Mouse (Mus musculus) left cerebral cortex, postnatal 25 days (tissue): ENCODE measurements around the gene Ablim2. TPM values are rescaled to one million over a fixed set of nuclear protein-coding genes. Genes with fewer than 3 reads are reported as not detected.

Experiments
- DNase-seq, 2 experiments: peaks; one replicate each; pipeline ENCODE4 v3.0.0; 2022; ENCODE audit warnings: low spot score in 2 of 2, mixed read lengths in 1 of 2
- intact Hi-C: fragments of 180-260 bp; cut with DNase I; formaldehyde crosslinking; loops from one replicate; pipeline ENCODE4 v1.15.1; 2025
- total RNA-seq, 2 experiments: library from RNA; stranded (reverse); gene quantifications; 2 replicates each; pipeline ENCODE4 v1.2.3; 2021

Ablim2 gene
- total RNA-seq, 2 experiments from 2014 or later, result 175 to 209 TPM

DNA sequence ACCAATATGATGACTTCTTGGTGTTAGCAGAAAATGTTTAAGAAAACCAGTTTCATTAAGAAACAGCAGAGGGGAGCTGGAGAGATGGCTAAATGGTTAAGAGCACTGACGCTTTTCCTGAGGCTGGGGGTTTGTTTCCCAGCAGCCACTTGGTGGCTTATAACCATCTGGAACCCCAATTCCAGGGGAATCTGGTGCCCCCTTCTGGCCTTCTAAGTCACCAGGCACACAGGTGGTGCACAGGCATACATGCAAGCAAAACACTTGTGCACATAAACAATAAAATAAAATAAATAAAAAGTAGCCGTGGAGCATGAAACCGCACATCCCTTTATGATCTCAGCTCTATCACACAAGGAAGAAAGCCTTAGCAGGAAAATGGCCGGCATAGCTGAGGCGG, 3.6 kb downstream of the Ablim2 start:
- intact Hi-C loops, result no loop called here
- no peak for DNase-seq

DNA sequence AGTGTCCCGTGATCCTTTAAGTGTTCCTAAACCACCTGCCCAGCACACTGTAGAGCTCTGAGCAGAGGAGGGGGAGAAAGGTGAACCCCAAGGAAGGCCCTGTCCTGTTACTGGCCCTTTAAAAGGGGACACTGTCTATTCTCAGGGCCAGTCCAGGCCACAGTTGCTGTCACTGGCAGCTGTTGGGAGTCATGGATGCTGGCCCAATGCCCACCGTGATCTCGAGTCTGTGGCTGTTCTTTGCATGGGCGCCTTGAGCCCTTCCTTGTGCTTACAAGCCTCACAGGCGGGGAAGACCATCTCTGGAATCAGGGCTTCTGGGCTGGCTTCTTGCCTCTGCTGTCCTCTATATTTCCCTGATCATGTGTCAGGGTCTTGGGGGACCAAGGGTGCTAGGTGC, 4.7 kb downstream of the Ablim2 start:
- DNase-seq, result peak in 1 of 2 experiments; percentile 43
- intact Hi-C loops, result no loop called here

DNA sequence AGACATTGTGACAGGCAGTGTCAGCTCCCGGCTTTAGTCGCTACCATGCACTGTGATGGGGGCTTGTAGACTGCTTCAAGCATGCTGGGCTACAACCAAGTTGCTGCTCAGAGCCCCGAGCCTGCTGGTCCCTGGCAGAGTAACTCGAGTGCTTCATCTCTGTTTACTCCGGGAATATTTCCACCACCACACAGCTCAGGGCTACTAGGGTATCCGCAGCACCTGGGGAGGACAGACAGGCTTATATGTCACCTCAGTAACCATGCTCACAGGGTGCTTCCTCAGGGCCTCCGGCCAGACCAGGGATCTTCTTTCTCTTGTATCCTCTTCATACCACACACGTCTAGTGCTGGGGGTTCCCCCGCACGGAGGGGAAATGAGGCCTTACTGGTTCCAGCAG, 5.2 kb downstream of the Ablim2 start:
- intact Hi-C loops, result no loop called here
- no peak for DNase-seq

DNA sequence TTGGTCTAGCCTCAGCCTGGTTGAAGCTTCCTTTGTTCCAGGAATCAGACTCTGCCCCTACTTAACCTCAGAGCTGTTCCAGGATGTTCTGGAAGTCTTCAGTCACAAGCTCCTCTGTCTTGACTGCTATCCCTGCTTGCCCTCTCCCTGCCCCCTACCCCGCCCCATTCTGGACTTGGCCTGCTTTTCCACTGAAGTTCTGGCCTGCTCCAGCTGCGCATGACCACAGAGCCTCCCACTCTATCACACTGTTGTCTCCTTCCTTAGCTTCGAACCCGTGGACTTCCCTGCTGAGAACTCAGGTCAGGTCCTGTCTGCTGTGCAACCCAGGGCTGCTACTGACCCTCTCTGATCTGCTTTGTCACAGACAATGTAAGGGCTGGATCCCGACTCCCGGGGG, 8.2 kb downstream of the Ablim2 start:
- intact Hi-C loops, result no loop called here

DNA sequence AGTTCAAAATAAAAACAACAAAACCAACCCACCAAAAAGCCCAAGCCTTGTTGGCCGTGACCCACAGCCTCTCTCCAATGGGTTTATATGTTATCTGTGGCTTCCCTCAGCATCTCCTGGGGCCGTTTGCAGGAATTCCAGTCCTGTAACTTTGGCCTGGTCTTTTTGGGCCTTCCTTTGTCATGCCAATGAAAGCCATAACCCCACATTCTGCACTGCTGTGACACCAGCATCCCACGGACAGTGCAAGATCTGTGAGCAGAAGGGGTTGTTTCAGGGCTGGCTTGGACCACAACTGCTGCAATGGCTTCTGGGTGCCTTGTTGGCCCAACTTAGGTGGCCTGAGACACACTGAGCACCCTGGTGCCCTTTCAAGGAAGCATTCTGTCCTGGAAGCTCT, 10.8 kb downstream of the Ablim2 start:
- no peak for DNase-seq
- intact Hi-C loops, result no loop called here

More for the DNA sequence above, 8.2 kb downstream of the Ablim2 start:
- DNase-seq, result no peak

DNA sequence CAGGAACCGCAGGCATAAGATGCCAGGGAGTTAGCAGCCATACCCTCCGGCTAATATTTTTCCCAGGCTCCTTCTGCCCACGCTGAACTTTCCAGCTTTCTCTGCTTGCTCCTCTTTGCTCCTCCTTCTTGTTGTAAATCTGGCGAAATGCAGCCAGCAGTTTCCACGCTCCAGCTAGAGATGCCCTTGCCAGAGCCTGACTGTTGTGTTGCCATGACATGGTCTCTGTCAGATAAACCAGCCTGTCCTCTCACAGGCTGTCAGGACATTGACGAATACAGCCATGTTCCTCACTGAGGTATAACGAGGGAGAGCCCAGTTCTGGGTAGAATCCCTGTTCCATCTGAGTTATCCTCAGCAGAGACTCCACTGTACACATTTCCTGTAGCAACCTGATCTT, 11.3 kb downstream of the Ablim2 start:
- intact Hi-C loops, result no loop called here
- DNase-seq, result no peak

DNA sequence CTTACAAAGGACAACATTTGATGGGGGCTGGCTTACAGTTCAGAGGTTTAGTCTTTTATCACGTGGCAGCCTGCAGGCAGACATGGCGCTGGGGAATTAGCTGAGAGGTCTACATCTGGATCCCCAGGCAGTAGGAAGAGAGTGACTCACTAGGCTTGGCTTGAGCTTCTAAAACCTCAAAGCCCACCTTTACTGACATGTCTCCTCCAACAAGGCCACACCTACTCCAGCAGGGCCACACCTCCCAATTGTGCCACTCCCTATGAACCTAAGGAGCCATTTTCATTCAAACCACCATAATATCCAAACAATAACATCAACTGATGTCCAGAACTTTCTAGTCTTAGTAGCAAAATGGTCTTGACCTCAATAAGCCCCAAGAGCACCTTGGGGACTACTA, 12.6 kb downstream of the Ablim2 start:
- intact Hi-C loops, result no loop called here
- no peak for DNase-seq

DNA sequence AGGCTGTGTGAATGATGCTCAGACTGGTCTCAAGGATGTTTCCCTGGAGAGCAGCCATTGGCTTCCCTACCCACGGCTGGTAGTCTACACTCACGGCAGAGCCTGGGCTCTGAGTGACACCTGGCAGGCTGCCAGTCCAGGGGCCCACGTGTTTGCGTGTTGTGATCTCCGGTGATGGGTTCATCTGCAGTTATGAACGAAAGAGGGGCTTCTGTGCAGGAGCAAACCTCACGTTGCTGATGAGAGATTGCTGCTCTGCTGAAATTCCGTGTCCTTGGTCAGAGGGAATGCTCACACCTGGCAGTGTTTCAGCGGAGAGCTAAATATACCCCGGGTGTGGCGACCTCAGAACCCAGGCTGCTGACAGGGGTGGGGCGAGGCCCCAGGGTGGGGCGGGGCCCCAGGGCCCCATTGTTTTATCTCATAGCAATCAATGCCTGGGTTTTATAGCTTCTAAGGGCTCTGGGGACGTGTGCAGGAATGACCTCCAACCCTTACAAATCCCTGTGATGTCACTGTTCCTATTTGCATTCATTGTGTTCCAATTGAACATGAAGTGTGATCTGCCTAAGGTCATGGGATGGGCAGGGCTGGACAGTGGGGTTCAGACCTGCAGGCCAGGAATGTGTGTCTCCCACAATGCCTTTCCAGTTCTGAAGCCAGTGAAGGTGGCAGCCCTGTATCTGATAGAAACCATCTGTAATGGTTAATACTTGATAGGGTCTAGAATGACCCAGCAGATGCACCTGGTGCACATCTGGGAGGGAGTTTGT, 13.4 kb downstream of the Ablim2 start:
- intact Hi-C loops, result no loop called here
- DNase-seq, result peak in 1 of 2 experiments; percentile 60

DNA sequence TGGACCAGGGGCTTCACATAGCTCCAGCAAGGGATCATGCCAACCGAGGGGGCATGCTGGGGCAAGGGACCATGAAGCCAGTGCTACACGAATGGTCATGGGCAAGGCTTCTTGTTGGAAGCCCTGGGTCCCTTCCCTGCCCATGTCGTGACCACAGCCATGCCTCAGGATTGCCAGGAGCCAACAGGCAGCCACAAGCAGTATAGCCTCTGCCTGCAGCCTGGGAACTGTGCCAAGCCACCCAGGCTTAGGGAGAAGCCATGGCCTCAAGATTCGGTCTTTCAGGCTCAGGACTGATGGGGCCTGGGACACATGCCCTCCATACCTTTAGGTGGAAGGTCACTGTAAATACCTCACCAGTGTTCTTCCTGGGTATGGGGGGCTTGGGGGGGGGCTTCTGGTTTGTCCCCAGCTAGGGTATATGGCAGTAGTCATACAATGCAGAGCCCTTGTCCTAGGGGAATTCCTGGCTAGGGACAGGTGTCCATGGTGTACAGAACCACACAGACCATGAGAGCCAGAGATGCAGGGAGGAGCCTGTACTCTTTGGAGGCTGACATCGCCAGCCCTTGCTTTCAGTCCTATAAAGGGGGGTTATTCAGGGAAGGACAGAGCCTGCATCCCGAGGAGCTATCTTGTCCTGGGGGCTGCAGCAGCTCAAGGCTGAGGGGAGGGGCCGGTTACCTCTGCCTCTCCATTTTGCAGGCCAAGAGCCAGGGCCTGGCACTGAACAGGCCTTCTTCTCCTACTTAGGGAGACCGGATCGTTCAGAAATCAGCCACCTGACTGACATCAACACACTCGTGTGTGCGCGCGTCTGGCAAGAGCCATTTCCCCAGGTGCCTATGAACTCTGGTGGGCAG, 15.8 kb downstream of the Ablim2 start:
- intact Hi-C loops, result no loop called here
- no peak for DNase-seq

DNA sequence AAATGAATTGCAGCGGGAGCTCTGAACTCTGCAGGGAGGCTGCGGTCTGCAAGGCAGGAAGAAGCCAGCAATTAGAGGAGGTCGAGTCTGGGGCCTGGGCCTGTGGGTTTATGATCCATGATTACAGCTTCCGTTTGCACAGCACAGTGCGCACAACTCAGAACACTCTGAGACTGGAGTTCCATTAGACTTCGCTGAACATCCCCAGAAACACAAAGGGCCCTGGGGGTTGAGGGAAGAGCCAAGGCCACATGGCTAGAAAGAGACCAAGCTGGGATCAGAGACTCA, 16.4 kb downstream of the Ablim2 start:
- intact Hi-C loops, result no loop called here
- no peak for DNase-seq

DNA sequence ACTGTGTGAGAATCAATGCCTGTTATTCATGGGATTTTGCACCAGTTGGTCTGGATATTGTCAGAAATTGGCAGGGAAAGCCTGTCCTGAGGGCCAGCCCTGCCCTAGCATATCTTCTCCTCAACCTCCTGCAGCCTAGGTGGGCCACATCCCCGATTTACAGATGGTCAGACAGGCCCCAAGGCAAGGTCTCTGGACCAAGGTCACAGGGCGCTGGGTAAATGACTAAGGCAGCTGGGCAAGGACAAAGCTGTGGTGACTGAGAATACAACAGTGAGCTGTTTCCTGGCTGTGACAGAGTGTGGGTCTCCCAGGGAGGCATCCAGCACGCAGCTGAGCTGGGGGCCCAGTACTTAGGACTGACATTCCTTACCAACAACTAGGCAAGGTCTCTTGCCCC, 23.4 kb downstream of the Ablim2 start:
- intact Hi-C loops, result no loop called here
- DNase-seq, result no peak

DNA sequence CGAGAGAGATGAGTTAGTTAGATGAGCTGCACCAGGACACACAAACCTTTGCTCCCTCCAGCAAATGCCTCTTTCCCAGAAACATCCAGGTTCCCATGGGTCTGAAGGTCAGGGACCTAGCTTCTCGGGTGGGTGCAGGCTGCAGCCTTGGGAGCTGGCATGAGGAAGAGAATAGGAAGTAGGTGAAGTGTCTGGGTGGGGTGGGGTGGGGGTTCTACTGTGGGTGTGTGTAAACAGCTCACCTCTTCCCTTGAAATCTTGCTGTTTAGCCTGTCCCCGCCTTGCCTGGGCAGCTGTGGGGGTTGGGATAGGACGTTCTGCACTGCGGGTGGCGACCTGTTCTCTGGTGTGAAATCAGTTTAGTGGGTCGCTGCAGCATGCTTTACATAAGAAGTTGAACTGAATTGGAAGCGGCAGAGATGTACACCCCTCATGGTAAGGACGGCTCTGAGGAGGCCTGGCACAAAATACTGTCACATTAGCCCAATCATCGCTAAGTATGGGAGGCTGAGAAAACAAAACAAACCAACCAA, 25.0 kb downstream of the Ablim2 start:
- no peak for DNase-seq
- intact Hi-C loops, result no loop called here

DNA sequence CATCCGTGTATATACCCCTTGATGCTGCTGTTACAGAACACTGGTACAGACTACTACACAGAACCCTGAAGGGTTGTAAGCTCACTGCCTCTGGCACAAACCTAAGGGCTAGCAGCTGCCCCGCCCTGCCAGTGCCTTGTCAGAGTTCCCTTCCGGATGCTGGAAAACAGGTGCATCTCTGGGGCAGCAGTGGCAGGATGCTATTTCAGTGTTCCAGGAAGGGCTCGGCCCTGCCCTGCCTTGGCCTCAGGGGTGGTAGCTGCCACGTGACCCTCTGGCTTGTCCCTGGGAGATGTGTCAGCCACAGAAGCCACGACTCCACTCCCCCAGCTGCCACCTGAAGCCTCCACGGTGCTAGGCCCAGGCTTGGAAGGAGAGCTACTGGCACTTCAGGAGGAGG, 28.2 kb downstream of the Ablim2 start:
- no peak for DNase-seq
- intact Hi-C loops, result no loop called here

DNA sequence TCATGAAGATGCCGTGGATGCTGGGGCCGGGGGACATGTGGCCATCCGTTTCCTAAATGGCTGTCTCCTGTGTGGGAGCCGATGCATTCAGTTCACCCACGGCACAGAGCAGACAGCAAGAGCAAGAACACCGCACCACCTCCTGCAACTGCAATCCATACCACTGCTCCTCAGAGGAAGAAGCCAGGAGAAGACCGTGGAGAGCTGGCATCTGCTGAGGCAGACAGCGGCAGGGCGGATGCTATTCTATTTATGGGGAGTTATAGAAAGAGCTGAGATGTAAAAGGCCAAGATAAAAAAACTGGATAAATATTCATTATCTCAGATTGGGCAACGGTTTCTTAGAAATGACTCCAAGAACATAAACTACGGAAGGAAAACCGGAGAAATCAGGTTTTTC, 30.2 kb downstream of the Ablim2 start:
- intact Hi-C loops, result loop anchor here (1.0 to 2.0 kb wide), 2 partner anchors 26 to 29 kb away; no protein-coding TSS in a partner anchor
- peak; percentile 51 to 91 for DNase-seq

DNA sequence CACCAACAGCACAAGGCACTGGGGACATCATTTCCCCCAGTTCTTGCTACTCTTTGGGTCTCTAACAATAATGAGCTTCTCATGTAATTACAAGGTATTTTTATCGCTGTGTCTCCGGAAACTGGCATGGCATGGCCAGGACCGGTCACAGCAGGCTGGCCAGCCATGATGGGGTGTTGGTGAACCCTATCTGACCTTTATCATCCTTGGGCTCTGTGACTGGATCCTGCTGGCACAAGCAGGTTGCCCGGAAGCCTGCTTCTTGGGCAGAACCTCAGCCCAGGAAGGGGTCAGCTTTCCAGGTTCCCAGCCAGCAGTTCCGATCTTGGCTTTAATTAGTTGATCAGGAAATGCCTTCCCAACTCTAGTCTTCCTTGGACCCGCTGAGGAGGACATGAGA, 31.0 kb downstream of the Ablim2 start:
- intact Hi-C loops, result loop anchor here (1.0 to 2.0 kb wide), 2 partner anchors 26 to 30 kb away; no protein-coding TSS in a partner anchor

DNA sequence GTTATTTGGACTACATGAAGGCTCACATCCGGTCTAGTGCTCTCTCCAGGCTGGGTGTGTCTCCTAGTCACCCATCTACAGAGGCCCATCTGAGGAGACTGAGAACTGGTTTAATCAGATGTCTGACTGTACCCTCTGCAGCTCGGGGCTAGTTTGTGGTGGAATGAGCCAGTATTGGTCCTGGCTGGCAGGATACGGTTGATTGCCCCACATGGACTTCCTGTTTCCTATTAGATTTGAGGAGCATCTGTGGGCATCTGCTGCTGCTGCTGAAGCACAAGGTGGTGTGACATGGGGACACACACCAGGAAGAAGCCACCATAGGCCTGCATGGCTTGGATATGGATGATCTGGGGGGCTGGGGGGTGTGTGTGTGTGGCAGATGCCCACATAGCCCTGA, 32.0 kb downstream of the Ablim2 start:
- no peak for DNase-seq
- intact Hi-C loops, result loop anchor here (2.0 kb wide), 1 partner anchor 31 kb away; no protein-coding TSS in a partner anchor

More for the DNA sequence above, 31.0 kb downstream of the Ablim2 start:
- no peak for DNase-seq

DNA sequence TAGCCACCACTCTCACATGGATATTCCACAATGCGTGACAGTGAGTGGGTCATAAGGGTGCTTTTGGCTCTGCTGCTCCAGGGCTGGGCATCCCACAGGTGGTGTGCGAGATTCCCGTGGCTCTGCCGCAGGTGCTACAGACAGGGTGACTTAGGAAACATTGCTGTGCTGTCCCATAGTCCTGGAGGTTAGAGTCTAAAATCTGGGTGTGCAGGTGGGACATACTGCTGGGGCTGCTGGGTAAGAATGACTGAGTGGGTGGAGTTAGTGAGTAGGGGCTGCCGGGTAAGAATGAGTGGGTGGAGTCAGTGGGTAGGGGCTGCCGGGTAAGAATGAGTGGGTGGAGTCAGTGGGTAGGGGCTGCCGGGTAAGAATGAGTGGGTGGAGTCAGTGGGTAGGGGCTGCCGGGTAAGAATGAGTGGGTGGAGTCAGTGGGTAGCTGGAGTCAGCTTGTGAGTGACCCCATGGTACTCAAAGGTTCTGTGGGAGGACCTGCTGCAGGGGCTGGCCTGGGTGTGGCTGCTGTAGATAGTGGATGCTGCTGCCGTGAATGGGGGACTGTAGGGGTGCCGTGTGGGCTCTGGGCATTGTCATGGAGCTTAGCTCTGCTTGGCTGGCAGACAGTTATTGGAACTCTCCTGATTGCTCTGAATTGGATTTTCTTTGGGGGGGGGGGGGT, 32.8 kb downstream of the Ablim2 start:
- intact Hi-C loops, result no loop called here
- DNase-seq, result no peak

DNA sequence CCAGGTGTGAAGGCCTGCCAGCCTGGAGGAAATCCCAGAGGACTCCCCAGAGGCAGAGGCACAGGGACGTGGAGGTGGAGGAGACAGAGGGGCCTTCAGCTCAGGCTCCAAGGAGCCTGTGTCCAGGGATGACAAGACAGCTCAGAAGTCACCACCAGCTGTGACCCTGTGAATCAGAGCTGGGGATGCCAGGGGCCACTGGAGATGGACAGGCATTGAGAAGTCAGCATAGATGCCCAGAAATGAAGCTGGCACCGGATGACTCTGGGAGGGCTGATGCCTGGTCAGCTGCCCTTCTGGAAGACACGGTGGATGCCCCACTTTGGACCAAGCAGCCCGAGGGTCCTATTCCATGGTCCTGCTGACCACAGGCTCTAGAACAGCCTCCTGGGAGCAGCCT, 36.3 kb downstream of the Ablim2 start:
- intact Hi-C loops, result loop anchor here (2.0 kb wide), 1 partner anchor 65 kb away; no protein-coding TSS in a partner anchor
- no peak for DNase-seq

DNA sequence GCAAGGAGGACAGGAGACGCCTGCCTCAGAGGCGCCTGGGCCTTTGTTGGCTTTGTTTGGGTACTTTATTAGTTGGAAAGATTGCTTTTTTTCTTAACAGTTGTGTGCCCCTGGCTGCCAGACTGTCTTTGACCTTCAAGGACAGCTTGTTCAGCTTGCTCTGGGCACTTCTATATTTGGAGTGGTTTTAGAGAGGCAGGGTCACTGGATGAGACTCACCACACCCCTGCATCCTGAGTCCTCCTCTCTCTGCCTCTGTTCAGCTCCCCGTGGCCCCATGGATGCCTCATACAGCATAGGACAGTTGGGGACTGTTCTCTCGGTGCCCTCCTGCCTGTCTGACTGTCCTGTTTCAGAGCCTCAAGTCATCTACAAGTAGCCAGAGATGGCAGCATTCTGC, 37.3 kb downstream of the Ablim2 start:
- no peak for DNase-seq
- intact Hi-C loops, result loop anchor here (2.0 kb wide), 1 partner anchor 64 kb away; no protein-coding TSS in a partner anchor

DNA sequence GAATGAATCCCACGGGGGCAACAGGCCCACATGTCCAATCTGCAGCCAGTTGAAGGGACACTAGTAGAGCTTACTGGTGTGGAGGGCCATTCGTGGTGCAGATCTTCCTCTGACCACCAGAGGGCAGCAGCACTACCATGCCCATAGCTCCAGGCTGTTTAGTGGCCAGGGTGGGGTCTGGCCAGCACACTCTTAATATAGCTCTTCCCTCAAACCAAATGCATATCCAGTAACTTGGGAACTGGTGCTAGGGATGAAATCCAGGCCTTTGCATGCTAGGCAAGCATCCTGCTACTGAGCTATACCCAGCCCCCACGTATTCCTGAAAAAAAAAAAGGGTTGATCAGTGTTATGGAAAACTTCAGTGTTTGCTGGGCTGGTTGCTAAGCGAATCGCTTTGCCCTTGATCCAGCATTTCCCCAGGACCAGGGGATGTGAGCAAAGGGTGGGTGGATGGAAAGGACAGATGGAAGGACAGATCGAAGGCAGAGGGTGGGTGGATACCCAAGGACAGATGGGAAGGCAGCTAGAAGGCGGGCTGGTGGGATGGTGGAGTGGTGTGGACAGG, 37.9 kb downstream of the Ablim2 start:
- intact Hi-C loops, result loop anchor here (2.0 kb wide), 1 partner anchor 63 kb away; no protein-coding TSS in a partner anchor
- DNase-seq, result peak; percentile 76 to 83
